Mouse (Mus musculus) brown adipose tissue, adult 24 weeks (tissue): ENCODE results near the gene Gm20388. TPM values are rescaled to one million over a fixed set of nuclear protein-coding genes. Genes with fewer than 3 reads are reported as not detected.

ENCODE experiments used
- H3K27ac ChIP-seq: fragments of 200-500 bp; replicated peaks from 2 replicates; pipeline ENCODE4 v1.5.1; 2012; ENCODE audit warnings: low read depth, mild to moderate bottlenecking, low read length
- H3K4me1 ChIP-seq: fragments of 200-500 bp; 2 replicates; pipeline ENCODE4 v1.6.1; 2012; ENCODE audit warnings: low read length, mixed read lengths; ENCODE audit not compliant: control insufficient read depth, insufficient read depth, insufficient read length
- H3K4me3 ChIP-seq: fragments of 200-500 bp; 2 replicates; pipeline ENCODE4 v1.5.1; 2012; ENCODE audit warnings: low read depth, mild to moderate bottlenecking, low read length, moderate library complexity; ENCODE audit not compliant: insufficient read depth
- polyA plus RNA-seq: library from polyadenylated mRNA; stranded (reverse); fragments of >200 nt; gene quantifications from 2 replicates; pipeline ENCODE4 v1.2.4, GENCODE M21; 2012; ENCODE audit not compliant: missing spikeins, insufficient read depth, insufficient read length

Gene Gm20388
- polyA plus RNA-seq, 1 experiment, result 44.7 TPM

GRCm38 (mm10) chr8:121357451-121357850 is 1446.8 kb downstream of the Gm20388 start:
- Histone ChIP-seq H3K4me3 (no peak overlapping the region), H3K4me1 (peaks cover 4% of the 10 kb centered on the region; the same call in 1 of the 2 replicates), H3K27ac (no peak overlapping the region)

- H3K27ac ChIP-seq, result no peak overlapping the region
- H3K4me3 ChIP-seq, result no peak overlapping the region
- H3K4me1 ChIP-seq, result peaks cover 4% of the 10 kb centered on the region; the same call in 1 of the 2 replicates
Measured at GRCm38 (mm10) chr8:121358609-121359008, 1448.0 kb downstream of the Gm20388 start.

GRCm38 (mm10) chr8:121359131-121359981 is 1448.7 kb downstream of the Gm20388 start:
- no peak overlapping the region for H3K4me3 ChIP-seq
- peaks cover 4% of the 10 kb centered on the region; the same call in 1 of the 2 replicates for H3K4me1 ChIP-seq
- H3K27ac ChIP-seq, result no peak overlapping the region

GRCm38 (mm10) chr8:121360001-121360400 is 1449.4 kb downstream of the Gm20388 start:
- Histone ChIP-seq H3K4me3 (no peak overlapping the region), H3K4me1 (peaks cover 4% of the 10 kb centered on the region; the same call in 1 of the 2 replicates)

GRCm38 (mm10) chr8:121361166-121361565 is 1450.5 kb downstream of the Gm20388 start:
- no peak overlapping the region for H3K4me3 ChIP-seq
- peaks cover 4% of the 10 kb centered on the region; the same call in 1 of the 2 replicates for H3K4me1 ChIP-seq
- H3K27ac ChIP-seq, result no peak overlapping the region

More at GRCm38 (mm10) chr8:121360001-121360400, 1449.4 kb downstream of the Gm20388 start:
- no peak overlapping the region for H3K27ac ChIP-seq

- Histone ChIP-seq H3K4me3 (no peak overlapping the region), H3K27ac (no peak overlapping the region), H3K4me1 (no peaks in the 10 kb centered on the region)
Measured at GRCm38 (mm10) chr8:121364646-121365045, 1454.0 kb downstream of the Gm20388 start.

- no peak overlapping the region for H3K4me3 ChIP-seq
- no peaks in the 10 kb centered on the region for H3K4me1 ChIP-seq
- H3K27ac ChIP-seq, result no peak overlapping the region
Measured at GRCm38 (mm10) chr8:121365150-121365549, 1454.5 kb downstream of the Gm20388 start.

GRCm38 (mm10) chr8:121366655-121367054 is 1456.0 kb downstream of the Gm20388 start:
- Histone ChIP-seq H3K27ac (no peak overlapping the region), H3K4me3 (no peak overlapping the region), H3K4me1 (no peaks in the 10 kb centered on the region)

GRCm38 (mm10) chr8:121368799-121369198 is 1458.2 kb downstream of the Gm20388 start:
- H3K4me1 ChIP-seq, result no peaks in the 10 kb centered on the region
- H3K4me3 ChIP-seq, result no peak overlapping the region
- no peak overlapping the region for H3K27ac ChIP-seq

- no peak overlapping the region for H3K4me3 ChIP-seq
- no peak overlapping the region for H3K27ac ChIP-seq
- no peaks in the 10 kb centered on the region for H3K4me1 ChIP-seq
Measured at GRCm38 (mm10) chr8:121369378-121369777, 1458.7 kb downstream of the Gm20388 start.

- Histone ChIP-seq H3K4me1 (no peaks in the 10 kb centered on the region), H3K27ac (no peak overlapping the region), H3K4me3 (no peak overlapping the region)
Measured at GRCm38 (mm10) chr8:121371287-121371686, 1460.6 kb downstream of the Gm20388 start.

- Histone ChIP-seq H3K4me3 (no peak overlapping the region), H3K4me1 (no peaks in the 10 kb centered on the region), H3K27ac (no peak overlapping the region)
Measured at GRCm38 (mm10) chr8:121371911-121372638, 1461.4 kb downstream of the Gm20388 start.

GRCm38 (mm10) chr8:121372639-121372986 is 1462.0 kb downstream of the Gm20388 start:
- H3K4me3 ChIP-seq, result no peak overlapping the region
- no peak overlapping the region for H3K27ac ChIP-seq
- H3K4me1 ChIP-seq, result no peaks in the 10 kb centered on the region

- no peaks in the 10 kb centered on the region for H3K4me1 ChIP-seq
- no peak overlapping the region for H3K27ac ChIP-seq
- no peak overlapping the region for H3K4me3 ChIP-seq
Measured at GRCm38 (mm10) chr8:121374284-121374683, 1463.6 kb downstream of the Gm20388 start.

GRCm38 (mm10) chr8:121374777-121375176 is 1464.1 kb downstream of the Gm20388 start:
- Histone ChIP-seq H3K4me1 (no peaks in the 10 kb centered on the region), H3K4me3 (no peak overlapping the region), H3K27ac (no peak overlapping the region)
